Comparison of ENCODE assay signal across 9 mouse cellular contexts in the genomic region with DNA sequence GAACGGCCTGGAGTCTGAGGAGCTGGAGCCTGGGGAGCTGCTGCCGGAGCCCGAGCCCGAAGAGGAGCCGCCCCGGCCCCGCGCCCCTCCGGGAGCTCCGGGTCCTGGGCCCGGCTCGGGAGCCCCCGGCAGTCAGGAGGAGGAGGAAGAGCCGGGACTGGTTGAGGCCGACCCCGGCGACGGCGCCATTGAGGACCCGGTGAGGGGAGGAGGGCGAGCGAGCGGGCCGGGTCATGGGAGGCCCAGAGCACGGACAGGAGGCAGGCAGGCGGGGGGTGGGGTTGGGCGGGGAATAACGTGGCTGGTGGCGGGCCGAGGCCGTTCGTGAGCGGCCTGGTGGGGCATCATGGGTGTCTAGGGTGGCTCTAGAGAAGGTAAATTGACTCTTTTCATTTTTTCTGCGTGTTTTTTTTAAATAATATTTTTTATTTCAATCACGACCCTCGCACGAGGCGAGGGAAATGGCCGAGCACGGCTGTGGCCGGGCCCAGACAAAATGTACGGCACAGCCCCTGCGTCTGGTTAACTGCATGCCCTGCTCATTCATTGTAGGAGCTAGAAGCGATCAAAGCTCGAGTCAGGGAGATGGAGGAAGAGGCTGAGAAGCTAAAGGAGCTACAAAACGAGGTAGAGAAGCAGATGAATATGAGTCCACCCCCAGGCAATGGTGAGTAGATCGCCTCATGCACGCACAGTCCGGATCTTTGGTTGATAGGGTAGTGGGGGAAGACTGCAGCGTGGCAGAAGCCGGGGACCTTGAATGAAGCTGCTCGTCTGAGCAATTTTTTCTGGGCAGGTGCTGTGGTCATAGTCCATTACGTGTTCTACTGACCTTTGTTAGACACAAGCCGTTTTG. TPM values are rescaled to one million over a fixed set of nuclear protein-coding genes. Genes with fewer than 3 reads are reported as not detected.
DNase-seq lines count a peak whose midpoint lies in the region; ATAC-seq and TF ChIP-seq lines count a peak whose summit lies in the region.
"Had no signal": no experiment of that assay in that cellular context is flagged by ENCODE, and none has a peak within 500 bp of the region (broad histone marks: within the 10 kb centered on the region; RNA-seq: fewer than 3 reads in every experiment).

No protein-coding gene starts in this region.

- peak overlapping the region; percentile 95 for H3K27ac ChIP-seq in ES-E14 (ENCODE audit: insufficient read depth, low read depth, low read length, poor library complexity, severe bottlenecking)
- H3K27ac ChIP-seq in embryonic facial prominence, embryonic 10.5 days (replicated peaks) = peak overlapping the region; percentile 100
- H3K27ac ChIP-seq in lung, embryonic 16.5 days (ENCODE audit: low read length) = peak overlapping the region; percentile 93

- ATAC-seq in lung, embryonic 16.5 days (ENCODE audit: low read depth) = peak; percentile 70

- H3K9me3 ChIP-seq in ES-E14 (ENCODE audit: control insufficient read depth, insufficient read depth, low read depth, low read length) = no peaks in the 10 kb centered on the region
- no peaks in the 10 kb centered on the region for H3K9me3 ChIP-seq in embryonic facial prominence, embryonic 10.5 days
- no peaks in the 10 kb centered on the region for H3K9me3 ChIP-seq in lung, embryonic 16.5 days (ENCODE audit: control insufficient read depth, low read length)

- H3K9ac ChIP-seq in ES-E14 (ENCODE audit: insufficient read depth, low read depth, low read length, poor library complexity, severe bottlenecking) = peak overlapping the region; percentile 100
- H3K9ac ChIP-seq in lung, embryonic 16.5 days (ENCODE audit: low read length) = peak overlapping the region; percentile 100

- no peaks in the 10 kb centered on the region for H3K27me3 ChIP-seq in embryonic facial prominence, embryonic 10.5 days (replicated peaks; ENCODE audit: low read depth, poor library complexity, severe bottlenecking)
- no peaks in the 10 kb centered on the region for H3K27me3 ChIP-seq in lung, embryonic 16.5 days (ENCODE audit: control insufficient read depth, insufficient read depth, low read depth, low read length)

- in situ Hi-C loops in ES-E14 (cut with MboI; ENCODE audit: low sequenced_read_pairs in 2 of 2, unreplicated experiment in 2 of 2) = loop anchor here in 1 of 2 experiments (10.0 kb wide), 1 partner anchor 190 kb away; no protein-coding TSS in a partner anchor

- peak overlapping the region; percentile 91 for H3K4me2 ChIP-seq in lung, embryonic 16.5 days (ENCODE audit: low read depth, low read length)

- peak overlapping the region; percentile 79 to 100 for H3K4me3 ChIP-seq in ES-E14 (ENCODE audit: insufficient read depth in 1 of 2, low read depth in 1 of 2, low read length in 2 of 2, poor library complexity in 1 of 2, severe bottlenecking in 1 of 2)
- H3K4me3 ChIP-seq in embryonic facial prominence, embryonic 10.5 days = peak overlapping the region; percentile 97
- H3K4me3 ChIP-seq in lung, embryonic 16.5 days (ENCODE audit: low read length) = peak overlapping the region; percentile 93

- H3K36me3 ChIP-seq in ES-E14 (ENCODE audit: control insufficient read depth, insufficient read depth, low read length, poor library complexity, severe bottlenecking) = peaks cover 18% of the 10 kb centered on the region
- peaks cover 42% of the 10 kb centered on the region for H3K36me3 ChIP-seq in embryonic facial prominence, embryonic 10.5 days (replicated peaks)
- H3K36me3 ChIP-seq in lung, embryonic 16.5 days (ENCODE audit: control insufficient read depth, insufficient read depth, low read length) = peaks cover 27% of the 10 kb centered on the region

- peak; percentile 41 for DNase-seq in 3T3-L1 (ENCODE audit: low read depth, low spot score)
- no peak for DNase-seq in ES-E14 (ENCODE audit: low read depth, low spot score)
- DNase-seq in embryonic facial prominence, embryonic 10.5 days (ENCODE audit: low spot score) = peak; percentile 76
- DNase-seq in heart, adult 8-10 months (ENCODE audit: low spot score) = peak; percentile 53
- DNase-seq in kidney, adult 9 months = peak; percentile 63
- DNase-seq in ovary, postnatal 10 days (ENCODE audit: low spot score) = peak; percentile 54
- no peak for DNase-seq in T-cell, adult 2 months (ENCODE audit: low spot score)

- under 1% methylated on average over 54 of the region's 54 CpGs for WGBS in embryonic facial prominence, embryonic 10.5 days
- WGBS in lung, embryonic 16.5 days = under 1% methylated on average over 49 of the region's 54 CpGs

- H3K4me1 ChIP-seq in ES-E14 (ENCODE audit: control insufficient read depth in 2 of 2, insufficient read depth in 2 of 2, low read length in 2 of 2, poor library complexity in 1 of 2) = peaks cover 5 to 7% of the 10 kb centered on the region in 2 experiments
- H3K4me1 ChIP-seq in embryonic facial prominence, embryonic 10.5 days = peaks cover 26% of the 10 kb centered on the region
- peaks cover 9% of the 10 kb centered on the region; the same call in 1 of the 2 replicates for H3K4me1 ChIP-seq in lung, embryonic 16.5 days (replicated peaks; ENCODE audit: control insufficient read depth, insufficient read depth, low read length)

TF ChIP-seq in ES-E14, 5 proteins besides CTCF, POLR2A, EP300 and RAD21:
- no peak for TF ChIP-seq MAFK (IDR thresholded peaks at IDR 0.05; ENCODE audit: insufficient read depth, low read depth, low read length)
- no peak for TF ChIP-seq CHD2 (IDR thresholded peaks at IDR 0.05; ENCODE audit: low read depth, low read length)
- TF ChIP-seq HCFC1 (IDR thresholded peaks at IDR 0.05; ENCODE audit: borderline replicate concordance, insufficient read depth, low read length) = no peak
- TF ChIP-seq ZNF384 (IDR thresholded peaks at IDR 0.05; ENCODE audit: low read depth, low read length) = no peak
- no peak for TF ChIP-seq ZC3H11A (IDR thresholded peaks at IDR 0.05; ENCODE audit: borderline replicate concordance, low read depth, low read length)

RNA-seq across cellular contexts. Expression of a gene that starts 2.2 kb away (rescaled TPM):
- total RNA-seq in ES-E14 (2012; rRNA removed) = 76.8 and 117 TPM in 2 replicates
- 173 TPM in 2 replicates for polyA plus RNA-seq in embryonic facial prominence, embryonic 10.5 days (2016; fragmentation: Nextera tagmentation; extraction: Ambion mirVana)
- 10 to 100 TPM; 37.3 to 54.4 (median 50.2) TPM for total RNA-seq in heart, adult 8-10 months (2022)
- polyA plus RNA-seq in lung, embryonic 16.5 days (2015; fragmentation: Nextera tagmentation; extraction: Ambion mirVana) = 89.1 and 92.8 TPM in 2 replicates

RNA-seq across cellular contexts. Expression of a gene that starts 11.3 kb away (rescaled TPM):
- 0.71 and 0.79 TPM in 2 replicates for total RNA-seq in ES-E14 (2012; rRNA removed)
- 0.14 and 0.25 TPM in 2 replicates for polyA plus RNA-seq in embryonic facial prominence, embryonic 10.5 days (2016; fragmentation: Nextera tagmentation; extraction: Ambion mirVana)
- 10 to 100 TPM in 1 of 4 experiments, 1 to 10 TPM in 3; 3.4 to 11.8 (median 7.9) TPM for total RNA-seq in heart, adult 8-10 months (2022)
- polyA plus RNA-seq in lung, embryonic 16.5 days (2015; fragmentation: Nextera tagmentation; extraction: Ambion mirVana) = not detected in 2 replicates
- total RNA-seq: gastrocnemius, postnatal 36 days had no signal

RNA-seq across cellular contexts. Expression of a gene that starts 11.3 kb away (rescaled TPM):
- total RNA-seq in ES-E14 (2012; rRNA removed) = 7.7 and 9.4 TPM in 2 replicates
- polyA plus RNA-seq in embryonic facial prominence, embryonic 10.5 days (2016; fragmentation: Nextera tagmentation; extraction: Ambion mirVana) = 2.3 and 2.5 TPM in 2 replicates
- total RNA-seq in heart, adult 8-10 months (2022) = 10 to 100 TPM; 44.7 to 52.4 (median 45.5) TPM
- polyA plus RNA-seq in lung, embryonic 16.5 days (2015; fragmentation: Nextera tagmentation; extraction: Ambion mirVana) = 3.4 and 4.2 TPM in 2 replicates

RNA-seq across cellular contexts. Expression of a gene that starts 17.2 kb away (rescaled TPM):
- 0.62 and 0.74 TPM in 2 replicates for total RNA-seq in ES-E14 (2012; rRNA removed)
- polyA plus RNA-seq in embryonic facial prominence, embryonic 10.5 days (2016; fragmentation: Nextera tagmentation; extraction: Ambion mirVana) = 0.56 and 0.60 TPM in 2 replicates
- 1 to 10 TPM; 2.9 to 4.2 (median 3.3) TPM for total RNA-seq in heart, adult 8-10 months (2022)
- 1.5 and 1.6 TPM in 2 replicates for polyA plus RNA-seq in lung, embryonic 16.5 days (2015; fragmentation: Nextera tagmentation; extraction: Ambion mirVana)

RNA-seq across cellular contexts. Expression of a gene that starts 18.4 kb away (rescaled TPM):
- 5.2 and 16.2 TPM in 2 replicates for total RNA-seq in ES-E14 (2012; rRNA removed)
- 41.4 and 45.7 TPM in 2 replicates for polyA plus RNA-seq in embryonic facial prominence, embryonic 10.5 days (2016; fragmentation: Nextera tagmentation; extraction: Ambion mirVana)
- total RNA-seq in heart, adult 8-10 months (2022) = 1 to 10 TPM; 1.7 to 3.6 (median 2.6) TPM
- 27.2 and 28.3 TPM in 2 replicates for polyA plus RNA-seq in lung, embryonic 16.5 days (2015; fragmentation: Nextera tagmentation; extraction: Ambion mirVana)

Comparison
In these comparisons a context has a peak if more than half of its experiments do, and no peak if none do; other contexts are left out.
1. DNase-seq: peak in 3T3-L1 (single experiment), embryonic facial prominence, embryonic 10.5 days (single experiment), heart, adult 8-10 months (single experiment), kidney, adult 9 months (single experiment) and ovary, postnatal 10 days (single experiment); none in ES-E14 (single experiment) and T-cell, adult 2 months (single experiment).
2. Peak in every context shown above with its lines, with median percentiles within 50 percentile points of each other: H3K27ac ChIP-seq and H3K4me3 ChIP-seq.